Mouse (Mus musculus) embryonic facial prominence, embryonic 13.5 days (tissue): Measurements from ENCODE around the gene Epc2. TPM values are rescaled to one million over a fixed set of nuclear protein-coding genes. Genes with fewer than 3 reads are reported as not detected.

Experiments
- ATAC-seq: fragments of 200-750 bp; cut with Nextera tagmentation; 2 replicates; pipeline ENCODE4 v1.8.0; 2017; ENCODE audit warnings: low read depth; ENCODE audit not compliant: insufficient number of reproducible peaks, insufficient read depth, low FRiP score, low TSS enrichment
- H3K27ac ChIP-seq: fragments of 300-500 bp; sonication (generic); 2 replicates; pipeline ENCODE4 v1.5.1; 2015; ENCODE audit warnings: moderate library complexity, mild to moderate bottlenecking, inconsistent platforms
- H3K27me3 ChIP-seq: fragments of 300-500 bp; sonication (generic); 2 replicates; pipeline ENCODE4 v1.6.1; 2015; ENCODE audit warnings: mild to moderate bottlenecking, inconsistent platforms
- H3K36me3 ChIP-seq: fragments of 300-500 bp; sonication (generic); 2 replicates; pipeline ENCODE4 v1.6.1; 2015; ENCODE audit warnings: mild to moderate bottlenecking, inconsistent platforms
- H3K4me1 ChIP-seq: fragments of 300-500 bp; sonication (generic); 2 replicates; pipeline ENCODE4 v1.6.1; 2015; ENCODE audit warnings: inconsistent platforms
- H3K4me2 ChIP-seq: fragments of 300-500 bp; sonication (generic); 2 replicates; pipeline ENCODE4 v1.6.1; 2015; ENCODE audit warnings: moderate library complexity, mild to moderate bottlenecking, inconsistent platforms
- H3K4me3 ChIP-seq: fragments of 300-500 bp; sonication (generic); 2 replicates; pipeline ENCODE4 v1.5.1; 2015; ENCODE audit warnings: mild to moderate bottlenecking, inconsistent platforms
- H3K9ac ChIP-seq: fragments of 300-500 bp; sonication (generic); 2 replicates; pipeline ENCODE4 v1.6.1; 2015; ENCODE audit warnings: mild to moderate bottlenecking, inconsistent platforms
- H3K9me3 ChIP-seq: fragments of 300-500 bp; sonication (generic); 2 replicates; pipeline ENCODE4 v1.6.1; 2016; ENCODE audit warnings: inconsistent platforms
- WGBS: fragments of 180-500 bp; shearing (Covaris S2); methylation state at CpG from one replicate; pipeline ENCODE4 v1.1.7; 2015; ENCODE audit warnings: mixed read lengths; 5-methylcytosine and 5-hydroxymethylcytosine counted together
- polyA plus RNA-seq: library from polyadenylated mRNA; unstranded; fragments of >200 nt; fragmentation: Nextera tagmentation; extraction: Ambion mirVana; gene quantifications from 2 replicates; pipeline ENCODE4 v1.2.1, GENCODE M21; 2015

Gene Epc2
- 8.6 and 9.4 TPM in 2 replicates for polyA plus RNA-seq

- Histone ChIP-seq H3K36me3 (no peaks in the 10 kb centered on the region), H3K27me3 (no peaks in the 10 kb centered on the region), H3K4me2 (peak within 1 kb of the TSS; percentile 90), H3K9me3 (no peaks in the 10 kb centered on the region), H3K4me3 (peak within 1 kb of the TSS; percentile 96), H3K27ac (peak within 1 kb of the TSS; percentile 99), H3K4me1 (peaks cover 16% of the 10 kb centered on the region), H3K9ac (peak within 1 kb of the TSS; percentile 92)
- under 1% methylated on average over 52 of the region's 88 CpGs for WGBS
- ATAC-seq: peak; percentile 76
Observed at GRCm38 (mm10) chr2:49450931-49451636, at the start of gene Epc2. TSS of gene Epc2 (plus strand) at chr2:49451486.

- H3K27me3 ChIP-seq: no peaks in the 10 kb centered on the region
- H3K4me3 ChIP-seq: no peak overlapping the region
- H3K27ac ChIP-seq: no peak overlapping the region
- H3K9me3 ChIP-seq: no peaks in the 10 kb centered on the region
- no peak overlapping the region for H3K4me2 ChIP-seq
- no peak for ATAC-seq
- H3K9ac ChIP-seq: no peak overlapping the region
- no peaks in the 10 kb centered on the region for H3K4me1 ChIP-seq
- WGBS: 10% methylated on average over 2 of the region's 2 CpGs
- H3K36me3 ChIP-seq: no peaks in the 10 kb centered on the region
Observed at GRCm38 (mm10) chr2:49405954-49406353, 45.3 kb upstream of the Epc2 start.

- Histone ChIP-seq H3K9me3 (no peaks in the 10 kb centered on the region), H3K4me3 (no peak overlapping the region), H3K36me3 (no peaks in the 10 kb centered on the region), H3K27me3 (no peaks in the 10 kb centered on the region), H3K4me1 (no peaks in the 10 kb centered on the region), H3K27ac (no peak overlapping the region), H3K9ac (no peak overlapping the region), H3K4me2 (no peak overlapping the region)
- 80% methylated on average over 5 of the region's 5 CpGs for WGBS
- ATAC-seq: no peak
Observed at GRCm38 (mm10) chr2:49411685-49412084, 39.6 kb upstream of the Epc2 start.

- Histone ChIP-seq H3K9ac (no peak overlapping the region), H3K27me3 (no peaks in the 10 kb centered on the region), H3K4me1 (no peaks in the 10 kb centered on the region), H3K4me2 (no peak overlapping the region), H3K27ac (no peak overlapping the region), H3K9me3 (no peaks in the 10 kb centered on the region), H3K4me3 (no peak overlapping the region), H3K36me3 (no peaks in the 10 kb centered on the region)
- ATAC-seq: no peak
- 79% methylated on average over 6 of the region's 6 CpGs for WGBS
Observed at GRCm38 (mm10) chr2:49412576-49412975, 38.7 kb upstream of the Epc2 start.

GRCm38 (mm10) chr2:49415868-49416267, 35.4 kb upstream of the Epc2 start:
- Histone ChIP-seq H3K9me3 (no peaks in the 10 kb centered on the region), H3K27me3 (no peaks in the 10 kb centered on the region), H3K4me1 (peaks cover 5% of the 10 kb centered on the region; the same call in 1 of the 2 replicates), H3K27ac (no peak overlapping the region), H3K4me2 (no peak overlapping the region), H3K9ac (no peak overlapping the region), H3K4me3 (no peak overlapping the region), H3K36me3 (no peaks in the 10 kb centered on the region)
- WGBS: 73% methylated on average over 3 of the region's 3 CpGs
- ATAC-seq: no peak

GRCm38 (mm10) chr2:49417018-49417604, 34.2 kb upstream of the Epc2 start:
- H3K36me3 ChIP-seq: no peaks in the 10 kb centered on the region
- H3K27ac ChIP-seq: no peak overlapping the region
- no peaks in the 10 kb centered on the region for H3K9me3 ChIP-seq
- WGBS: 85% methylated on average over 10 of the region's 10 CpGs
- no peaks in the 10 kb centered on the region for H3K27me3 ChIP-seq
- ATAC-seq: no peak
- H3K9ac ChIP-seq: no peak overlapping the region
- peaks cover 5% of the 10 kb centered on the region; the same call in 1 of the 2 replicates for H3K4me1 ChIP-seq
- H3K4me3 ChIP-seq: no peak overlapping the region
- H3K4me2 ChIP-seq: no peak overlapping the region

GRCm38 (mm10) chr2:49420396-49420795, 30.9 kb upstream of the Epc2 start:
- no peak overlapping the region for H3K9ac ChIP-seq
- peaks cover 5% of the 10 kb centered on the region; the same call in 1 of the 2 replicates for H3K4me1 ChIP-seq
- no peaks in the 10 kb centered on the region for H3K36me3 ChIP-seq
- no peak for ATAC-seq
- 88% methylated on average over 3 of the region's 3 CpGs for WGBS
- H3K4me3 ChIP-seq: no peak overlapping the region
- H3K27me3 ChIP-seq: no peaks in the 10 kb centered on the region
- H3K9me3 ChIP-seq: no peaks in the 10 kb centered on the region
- H3K27ac ChIP-seq: no peak overlapping the region
- H3K4me2 ChIP-seq: no peak overlapping the region

GRCm38 (mm10) chr2:49423857-49424256, 27.4 kb upstream of the Epc2 start:
- Histone ChIP-seq H3K4me3 (no peak overlapping the region), H3K9ac (no peak overlapping the region), H3K9me3 (no peaks in the 10 kb centered on the region), H3K4me1 (no peaks in the 10 kb centered on the region), H3K27ac (no peak overlapping the region), H3K36me3 (no peaks in the 10 kb centered on the region), H3K4me2 (no peak overlapping the region), H3K27me3 (no peaks in the 10 kb centered on the region)
- WGBS: 76% methylated on average over 2 of the region's 2 CpGs
- no peak for ATAC-seq

GRCm38 (mm10) chr2:49424788-49425187, 26.5 kb upstream of the Epc2 start:
- Histone ChIP-seq H3K27ac (no peak overlapping the region), H3K4me2 (no peak overlapping the region), H3K9ac (no peak overlapping the region), H3K36me3 (no peaks in the 10 kb centered on the region), H3K27me3 (no peaks in the 10 kb centered on the region), H3K4me3 (no peak overlapping the region), H3K9me3 (no peaks in the 10 kb centered on the region), H3K4me1 (no peaks in the 10 kb centered on the region)
- no peak for ATAC-seq
- WGBS: 72% methylated on average over 4 of the region's 4 CpGs

GRCm38 (mm10) chr2:49426175-49426574, 25.1 kb upstream of the Epc2 start:
- H3K4me1 ChIP-seq: no peaks in the 10 kb centered on the region

GRCm38 (mm10) chr2:49431015-49431414, 20.3 kb upstream of the Epc2 start:
- Histone ChIP-seq H3K4me3 (no peak overlapping the region), H3K36me3 (no peaks in the 10 kb centered on the region), H3K4me1 (no peaks in the 10 kb centered on the region), H3K9me3 (no peaks in the 10 kb centered on the region), H3K27ac (no peak overlapping the region), H3K9ac (no peak overlapping the region), H3K27me3 (no peaks in the 10 kb centered on the region), H3K4me2 (no peak overlapping the region)
- WGBS: 88% methylated on average over 1 of the region's 1 CpGs
- ATAC-seq: no peak

More at GRCm38 (mm10) chr2:49426175-49426574, 25.1 kb upstream of the Epc2 start:
- H3K36me3 ChIP-seq: no peaks in the 10 kb centered on the region
- WGBS: 86% methylated on average over 10 of the region's 10 CpGs
- H3K9me3 ChIP-seq: no peaks in the 10 kb centered on the region
- ATAC-seq: no peak
- H3K27me3 ChIP-seq: no peaks in the 10 kb centered on the region
- H3K27ac ChIP-seq: no peak overlapping the region
- H3K4me2 ChIP-seq: no peak overlapping the region
- no peak overlapping the region for H3K4me3 ChIP-seq
- no peak overlapping the region for H3K9ac ChIP-seq

GRCm38 (mm10) chr2:49433211-49433610, 18.1 kb upstream of the Epc2 start:
- H3K4me1 ChIP-seq: no peaks in the 10 kb centered on the region
- H3K9me3 ChIP-seq: no peaks in the 10 kb centered on the region
- no peak overlapping the region for H3K4me3 ChIP-seq
- H3K9ac ChIP-seq: no peak overlapping the region
- 87% methylated on average over 9 of the region's 9 CpGs for WGBS
- no peak overlapping the region for H3K27ac ChIP-seq
- no peaks in the 10 kb centered on the region for H3K36me3 ChIP-seq
- H3K27me3 ChIP-seq: no peaks in the 10 kb centered on the region
- H3K4me2 ChIP-seq: no peak overlapping the region
- no peak; the same call in 1 of the 2 replicates for ATAC-seq
